Mouse (Mus musculus): Measurements from ENCODE around the gene Shkbp1. TPM values are rescaled to one million over a fixed set of nuclear protein-coding genes. Genes with fewer than 3 reads are reported as not detected.

The Shkbp1 gene
- total and polyA plus RNA-seq, 3 experiments: 24.2 to 77.0 TPM; not detected in 1

GRCm38 (mm10) chr7:27309832-27310231 lies 46.0 kb downstream of the Shkbp1 start:
- no peaks in the 10 kb centered on the region for H3K4me1 ChIP-seq (ENCODE audit: control insufficient read depth in 1 of 2, insufficient read depth in 2 of 2, low read length in 2 of 2)
- no peak for DNase-seq (ENCODE audit: low read depth, low spot score)
- no peaks in the 10 kb centered on the region for H3K27me3 ChIP-seq (ENCODE audit: control insufficient read depth in 1 of 2, insufficient read depth in 2 of 2, low read length in 2 of 2)
- no peaks in the 10 kb centered on the region for H3K9me3 ChIP-seq (replicated peaks; ENCODE audit: insufficient read depth, low read length)
- no peaks in the 10 kb centered on the region for H3K36me3 ChIP-seq (ENCODE audit: control insufficient read depth in 1 of 2, insufficient read depth in 2 of 2, low read length in 2 of 2)
- no peak overlapping the region for H3K9ac ChIP-seq (ENCODE audit: control insufficient read depth, low read depth, low read length, poor library complexity, severe bottlenecking)
- H3K27ac ChIP-seq (ENCODE audit: control insufficient read depth, low read depth, low read length): no peak overlapping the region
- H3K79me2 ChIP-seq (ENCODE audit: control insufficient read depth, insufficient read depth, low read length, poor library complexity): no peaks in the 10 kb centered on the region
- no peak overlapping the region for H3K4me3 ChIP-seq (ENCODE audit: control insufficient read depth in 1 of 2, insufficient read depth in 1 of 2, low read depth in 2 of 2, low read length in 2 of 2)
- no peak for TF ChIP-seq JUND (IDR thresholded peaks at IDR 0.05; ENCODE audit: low read depth, low read length)
- 0 out of 2 replicates have a peak, but pooled peaks have one; percentile 23 for TF ChIP-seq ZNF384 (IDR thresholded peaks at IDR 0.05; ENCODE audit: low read depth, low read length)

DNA sequence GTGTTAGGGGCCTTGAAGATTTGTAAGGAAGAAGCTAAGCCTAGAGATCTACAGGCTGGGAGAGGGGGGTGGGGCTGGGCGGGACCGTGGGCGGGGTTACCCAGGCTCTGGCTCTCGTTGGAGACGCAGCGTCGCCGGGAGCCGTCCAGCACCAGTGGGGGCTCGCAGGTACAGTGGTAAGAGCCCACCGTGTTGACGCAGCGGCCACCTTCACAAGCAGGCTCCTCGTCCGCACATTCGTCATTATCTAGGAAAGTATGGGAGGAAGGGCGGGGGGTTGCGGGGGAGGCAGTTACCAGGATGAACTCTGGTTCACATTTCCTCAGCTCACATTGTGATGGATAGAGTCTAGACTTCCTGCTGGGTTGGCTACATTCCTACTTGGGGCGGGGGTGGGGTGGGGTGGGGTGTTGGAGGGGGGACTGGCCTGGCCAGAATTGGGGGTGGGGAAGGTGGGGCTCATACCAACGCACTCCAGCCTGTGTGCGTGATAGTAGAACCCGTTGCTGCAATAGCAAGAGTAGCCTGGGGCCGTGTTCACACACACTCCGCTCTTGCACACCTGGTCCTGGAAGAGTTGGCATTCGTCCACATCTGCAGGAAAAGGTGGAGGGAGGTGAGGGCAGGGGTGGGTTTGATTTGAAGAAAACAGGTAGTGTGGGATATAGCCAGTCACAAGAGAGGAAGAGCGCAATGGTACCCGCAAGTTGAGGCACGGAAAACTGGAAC lies 46.8 kb downstream of the Shkbp1 start:
- no peak overlapping the region for H3K9ac ChIP-seq (ENCODE audit: control insufficient read depth, low read depth, low read length, poor library complexity, severe bottlenecking)
- H3K79me2 ChIP-seq (ENCODE audit: control insufficient read depth, insufficient read depth, low read length, poor library complexity): no peaks in the 10 kb centered on the region
- no peaks in the 10 kb centered on the region for H3K27me3 ChIP-seq (ENCODE audit: control insufficient read depth in 1 of 2, insufficient read depth in 2 of 2, low read length in 2 of 2)
- H3K36me3 ChIP-seq (ENCODE audit: control insufficient read depth in 1 of 2, insufficient read depth in 2 of 2, low read length in 2 of 2): no peaks in the 10 kb centered on the region
- H3K4me1 ChIP-seq (ENCODE audit: control insufficient read depth in 1 of 2, insufficient read depth in 2 of 2, low read length in 2 of 2): no peaks in the 10 kb centered on the region
- no peak for DNase-seq (ENCODE audit: low read depth, low spot score)
- no peak overlapping the region for H3K27ac ChIP-seq (ENCODE audit: control insufficient read depth, low read depth, low read length)
- no peak overlapping the region for H3K4me3 ChIP-seq (ENCODE audit: control insufficient read depth in 1 of 2, insufficient read depth in 1 of 2, low read depth in 2 of 2, low read length in 2 of 2)
- TF ChIP-seq SIN3A (IDR thresholded peaks at IDR 0.05; ENCODE audit: low read length) (no peak), ZMIZ1 (IDR thresholded peaks at IDR 0.05; ENCODE audit: low read depth, low read length) (no peak), CTCF (IDR thresholded peaks at IDR 0.05 in 2 of 3, conservative IDR thresholded peaks at IDR 0.05 in 1 of 3; ENCODE audit: control insufficient read depth in 1 of 3, insufficient read depth in 1 of 3, low read depth in 2 of 3, low read length in 3 of 3, poor library complexity in 1 of 3, severe bottlenecking in 1 of 3) (no peak), JUND (IDR thresholded peaks at IDR 0.05; ENCODE audit: low read depth, low read length) (no peak), MEF2A (IDR thresholded peaks at IDR 0.05; ENCODE audit: extremely low read depth, insufficient replicate concordance, low read depth, low read length, poor library complexity, severe bottlenecking) (no peak), EP300 (IDR thresholded peaks at IDR 0.05; ENCODE audit: low read depth in 1 of 2, low read length in 2 of 2) (no peak), SMC3 (IDR thresholded peaks at IDR 0.05; ENCODE audit: low read depth, low read length) (no peak), NELFE (IDR thresholded peaks at IDR 0.05; ENCODE audit: low read depth, low read length) (no peak), ZKSCAN1 (IDR thresholded peaks at IDR 0.05; ENCODE audit: low read depth, low read length) (no peak), E2F4 (IDR thresholded peaks at IDR 0.05; ENCODE audit: borderline replicate concordance, low read depth, low read length) (no peak), USF2 (IDR thresholded peaks at IDR 0.05; ENCODE audit: borderline replicate concordance in 1 of 2, insufficient read depth in 1 of 2, low read depth in 1 of 2, low read length in 2 of 2) (no peak)
- H3K9me3 ChIP-seq (replicated peaks; ENCODE audit: insufficient read depth, low read length): no peaks in the 10 kb centered on the region

GRCm38 (mm10) chr7:27307551-27307950 lies 48.3 kb downstream of the Shkbp1 start:
- Histone ChIP-seq H3K36me3 (ENCODE audit: control insufficient read depth in 1 of 2, insufficient read depth in 2 of 2, low read length in 2 of 2) (no peaks in the 10 kb centered on the region), H3K4me1 (ENCODE audit: control insufficient read depth in 1 of 2, insufficient read depth in 2 of 2, low read length in 2 of 2) (no peaks in the 10 kb centered on the region), H3K27me3 (ENCODE audit: control insufficient read depth in 1 of 2, insufficient read depth in 2 of 2, low read length in 2 of 2) (no peaks in the 10 kb centered on the region), H3K79me2 (ENCODE audit: control insufficient read depth, insufficient read depth, low read length, poor library complexity) (no peaks in the 10 kb centered on the region), H3K9me3 (replicated peaks; ENCODE audit: insufficient read depth, low read length) (no peaks in the 10 kb centered on the region), H3K4me3 (ENCODE audit: control insufficient read depth in 1 of 2, insufficient read depth in 1 of 2, low read depth in 2 of 2, low read length in 2 of 2) (no peak overlapping the region), H3K9ac (ENCODE audit: control insufficient read depth, low read depth, low read length, poor library complexity, severe bottlenecking) (no peak overlapping the region), H3K27ac (ENCODE audit: control insufficient read depth, low read depth, low read length) (no peak overlapping the region)
- TF ChIP-seq BHLHE40 (IDR thresholded peaks at IDR 0.05; ENCODE audit: borderline replicate concordance, low read depth, low read length) (no peak), CTCF (IDR thresholded peaks at IDR 0.05 in 2 of 3, conservative IDR thresholded peaks at IDR 0.05 in 1 of 3; ENCODE audit: control insufficient read depth in 1 of 3, insufficient read depth in 1 of 3, low read depth in 2 of 3, low read length in 3 of 3, poor library complexity in 1 of 3, severe bottlenecking in 1 of 3) (peak in 2 of 3 experiments; percentile 31 to 33; a peak in 3 of 6 replicates)
- peak; percentile 25 for DNase-seq (ENCODE audit: low read depth, low spot score)

Data from MEL (cell line).